Mouse (Mus musculus) hindbrain, embryonic 16.5 days (tissue): Measurements from ENCODE around the gene Gm5129. TPM values are rescaled to one million over a fixed set of nuclear protein-coding genes. Genes with fewer than 3 reads are reported as not detected.
"Not testable (repeated sequence)": the region's sequence is repeated elsewhere in the genome, so short reads cannot be mapped to it uniquely, and the experiment has no call there.

Experiments
- ATAC-seq: fragments of 200-750 bp; cut with Nextera tagmentation; 2 replicates; pipeline ENCODE4 v1.8.0; 2017; ENCODE audit warnings: moderate TSS enrichment, moderate library complexity
- H3K27ac ChIP-seq: fragments of 300-500 bp; sonication (generic); 2 replicates; pipeline ENCODE4 v1.5.1; 2014; ENCODE audit warnings: low read depth, mild to moderate bottlenecking, control low read depth, low read length, moderate library complexity
- H3K27me3 ChIP-seq: fragments of 300-500 bp; sonication (generic); replicated peaks from 2 replicates; pipeline ENCODE4 v1.6.1; 2014; ENCODE audit warnings: low read length; ENCODE audit not compliant: control insufficient read depth, insufficient read depth
- H3K36me3 ChIP-seq: fragments of 300-500 bp; sonication (generic); 2 replicates; pipeline ENCODE4 v1.6.1; 2014; ENCODE audit warnings: mild to moderate bottlenecking, low read length, moderate library complexity, mixed read lengths; ENCODE audit not compliant: control insufficient read depth, insufficient read depth
- H3K4me1 ChIP-seq: fragments of 300-500 bp; sonication (generic); 2 replicates; pipeline ENCODE4 v1.6.1; 2014; ENCODE audit warnings: low read depth, low read length; ENCODE audit not compliant: control insufficient read depth, insufficient read depth
- H3K4me2 ChIP-seq: fragments of 300-500 bp; sonication (generic); 2 replicates; pipeline ENCODE4 v1.6.1; 2014; ENCODE audit warnings: mild to moderate bottlenecking, low read length, control low read depth, moderate library complexity
- H3K4me3 ChIP-seq: fragments of 300-500 bp; sonication (generic); 2 replicates; pipeline ENCODE4 v1.5.1; 2014; ENCODE audit warnings: mild to moderate bottlenecking, low read length, control low read depth, moderate library complexity
- H3K9ac ChIP-seq: fragments of 300-500 bp; sonication (generic); 2 replicates; pipeline ENCODE4 v1.6.1; 2014; ENCODE audit warnings: low read depth, mild to moderate bottlenecking, control low read depth, low read length, moderate library complexity
- H3K9me3 ChIP-seq: fragments of 300-500 bp; sonication (generic); 2 replicates; pipeline ENCODE4 v1.6.1; 2014; ENCODE audit warnings: mild to moderate bottlenecking, low read length, moderate library complexity; ENCODE audit not compliant: control insufficient read depth
- WGBS: fragments of 180-500 bp; shearing (Covaris S2); extraction: QIAGEN DNeasy Blood & Tissue Kit; methylation state at CpG from one replicate; pipeline ENCODE4 v1.1.7; 2014; 5-methylcytosine and 5-hydroxymethylcytosine counted together
- polyA plus RNA-seq: library from polyadenylated mRNA; unstranded; fragments of >200 nt; fragmentation: Nextera tagmentation; extraction: Ambion mirVana; gene quantifications from 2 replicates; pipeline ENCODE4 v1.2.1, GENCODE M21; 2015

The Gm5129 gene
- polyA plus RNA-seq, 1 experiment from 2014 or later, result not detected

GRCm38 (mm10) chr5:29736073-29736900 is 551 bp upstream of the Gm5129 start:
- H3K36me3 ChIP-seq, result no peaks in the 10 kb centered on the region
- H3K4me2 ChIP-seq, result peak overlapping the region; percentile 67
- no peaks in the 10 kb centered on the region for H3K27me3 ChIP-seq
- no peaks in the 10 kb centered on the region for H3K9me3 ChIP-seq
- H3K27ac ChIP-seq, result peak overlapping the region; percentile 92
- 2% methylated on average over 35 of the region's 48 CpGs for WGBS
- H3K4me1 ChIP-seq, result peaks cover 20% of the 10 kb centered on the region
- peak overlapping the region; percentile 91 for H3K9ac ChIP-seq
- ATAC-seq, result peak; percentile 77
- peak overlapping the region; percentile 88 for H3K4me3 ChIP-seq

- WGBS, result 56% methylated on average over 6 of the region's 6 CpGs
- H3K4me3 ChIP-seq, result peak overlapping the region; percentile 88
These were observed 765 bp downstream of the Gm5129 start for GRCm38 (mm10) chr5:29734831-29735510.

GRCm38 (mm10) chr5:29726070-29726469 is 9.7 kb downstream of the Gm5129 start:
- H3K4me3 ChIP-seq, H3K27me3 ChIP-seq, H3K9me3 ChIP-seq, H3K36me3 ChIP-seq, H3K4me2 ChIP-seq, H3K9ac ChIP-seq, H3K4me1 ChIP-seq, ATAC-seq, H3K27ac ChIP-seq: not testable (repeated sequence)
- WGBS, result 89% methylated on average over 5 of the region's 5 CpGs

More at GRCm38 (mm10) chr5:29734831-29735510, 765 bp downstream of the Gm5129 start:
- H3K27me3 ChIP-seq, result no peaks in the 10 kb centered on the region
- peak overlapping the region; percentile 92 for H3K27ac ChIP-seq
- H3K4me2 ChIP-seq, result peak overlapping the region; percentile 67
- no peaks in the 10 kb centered on the region for H3K36me3 ChIP-seq
- H3K4me1 ChIP-seq, result peaks cover 20% of the 10 kb centered on the region
- no peak for ATAC-seq
- no peaks in the 10 kb centered on the region for H3K9me3 ChIP-seq
- H3K9ac ChIP-seq, result peak overlapping the region; percentile 91

- ATAC-seq, result no peak
- Histone ChIP-seq H3K36me3 (no peaks in the 10 kb centered on the region), H3K4me2 (no peak overlapping the region), H3K9me3 (no peaks in the 10 kb centered on the region), H3K4me3 (no peak overlapping the region), H3K27me3 (no peaks in the 10 kb centered on the region), H3K4me1 (no peaks in the 10 kb centered on the region), H3K27ac (no peak overlapping the region), H3K9ac (no peak overlapping the region)
- 84% methylated on average over 2 of the region's 2 CpGs for WGBS
These were observed 10.4 kb downstream of the Gm5129 start for GRCm38 (mm10) chr5:29725369-29725768.

GRCm38 (mm10) chr5:29721159-29721558 is 14.6 kb downstream of the Gm5129 start:
- Histone ChIP-seq H3K4me3 (no peak overlapping the region), H3K27ac (no peak overlapping the region), H3K27me3 (no peaks in the 10 kb centered on the region), H3K9ac (no peak overlapping the region), H3K4me2 (no peak overlapping the region), H3K9me3 (no peaks in the 10 kb centered on the region), H3K4me1 (no peaks in the 10 kb centered on the region), H3K36me3 (no peaks in the 10 kb centered on the region)
- ATAC-seq, result no peak
- 21% methylated on average over 1 of the region's 1 CpGs for WGBS

- no peaks in the 10 kb centered on the region for H3K27me3 ChIP-seq
- H3K9me3 ChIP-seq, result no peaks in the 10 kb centered on the region
- H3K4me1 ChIP-seq, result no peaks in the 10 kb centered on the region
- H3K36me3 ChIP-seq, result no peaks in the 10 kb centered on the region
- WGBS, result 47% methylated on average over 1 of the region's 1 CpGs
- H3K4me2 ChIP-seq, result no peak overlapping the region
- H3K27ac ChIP-seq, result no peak overlapping the region
- ATAC-seq, result no peak
- no peak overlapping the region for H3K9ac ChIP-seq
- H3K4me3 ChIP-seq, result no peak overlapping the region
These were observed 22.8 kb downstream of the Gm5129 start for GRCm38 (mm10) chr5:29712906-29713305.

GRCm38 (mm10) chr5:29711631-29712030 is 24.1 kb downstream of the Gm5129 start:
- Histone ChIP-seq H3K27me3 (no peaks in the 10 kb centered on the region), H3K4me3 (no peak overlapping the region)

GRCm38 (mm10) chr5:29708258-29708657 is 27.5 kb downstream of the Gm5129 start:
- H3K9ac ChIP-seq, result no peak overlapping the region
- no peaks in the 10 kb centered on the region for H3K27me3 ChIP-seq
- no peaks in the 10 kb centered on the region for H3K36me3 ChIP-seq
- no peaks in the 10 kb centered on the region for H3K4me1 ChIP-seq
- no peak overlapping the region for H3K27ac ChIP-seq
- H3K9me3 ChIP-seq, result no peaks in the 10 kb centered on the region
- WGBS, result 44% methylated on average over 5 of the region's 5 CpGs
- H3K4me3 ChIP-seq, result no peak overlapping the region
- no peak overlapping the region for H3K4me2 ChIP-seq
- no peak for ATAC-seq

More at GRCm38 (mm10) chr5:29711631-29712030, 24.1 kb downstream of the Gm5129 start:
- Histone ChIP-seq H3K4me1 (no peaks in the 10 kb centered on the region), H3K9ac (no peak overlapping the region), H3K4me2 (no peak overlapping the region), H3K9me3 (no peaks in the 10 kb centered on the region), H3K36me3 (no peaks in the 10 kb centered on the region), H3K27ac (no peak overlapping the region)
- ATAC-seq, result no peak

GRCm38 (mm10) chr5:29707241-29707640 is 28.5 kb downstream of the Gm5129 start:
- Histone ChIP-seq H3K27ac (no peak overlapping the region), H3K9me3 (no peaks in the 10 kb centered on the region), H3K36me3 (no peaks in the 10 kb centered on the region), H3K27me3 (no peaks in the 10 kb centered on the region), H3K9ac (no peak overlapping the region), H3K4me1 (no peaks in the 10 kb centered on the region), H3K4me3 (no peak overlapping the region), H3K4me2 (no peak overlapping the region)
- 89% methylated on average over 4 of the region's 4 CpGs for WGBS
- ATAC-seq, result no peak
